Mouse (Mus musculus): ENCODE measurements at regions not wholly inside any gene's neighbourhood (a gene's known extent, or its start where the extent isn't known, plus 50 kb on each side); places are given as distances from the start of the nearest gene placed in this dataset.

DNA sequence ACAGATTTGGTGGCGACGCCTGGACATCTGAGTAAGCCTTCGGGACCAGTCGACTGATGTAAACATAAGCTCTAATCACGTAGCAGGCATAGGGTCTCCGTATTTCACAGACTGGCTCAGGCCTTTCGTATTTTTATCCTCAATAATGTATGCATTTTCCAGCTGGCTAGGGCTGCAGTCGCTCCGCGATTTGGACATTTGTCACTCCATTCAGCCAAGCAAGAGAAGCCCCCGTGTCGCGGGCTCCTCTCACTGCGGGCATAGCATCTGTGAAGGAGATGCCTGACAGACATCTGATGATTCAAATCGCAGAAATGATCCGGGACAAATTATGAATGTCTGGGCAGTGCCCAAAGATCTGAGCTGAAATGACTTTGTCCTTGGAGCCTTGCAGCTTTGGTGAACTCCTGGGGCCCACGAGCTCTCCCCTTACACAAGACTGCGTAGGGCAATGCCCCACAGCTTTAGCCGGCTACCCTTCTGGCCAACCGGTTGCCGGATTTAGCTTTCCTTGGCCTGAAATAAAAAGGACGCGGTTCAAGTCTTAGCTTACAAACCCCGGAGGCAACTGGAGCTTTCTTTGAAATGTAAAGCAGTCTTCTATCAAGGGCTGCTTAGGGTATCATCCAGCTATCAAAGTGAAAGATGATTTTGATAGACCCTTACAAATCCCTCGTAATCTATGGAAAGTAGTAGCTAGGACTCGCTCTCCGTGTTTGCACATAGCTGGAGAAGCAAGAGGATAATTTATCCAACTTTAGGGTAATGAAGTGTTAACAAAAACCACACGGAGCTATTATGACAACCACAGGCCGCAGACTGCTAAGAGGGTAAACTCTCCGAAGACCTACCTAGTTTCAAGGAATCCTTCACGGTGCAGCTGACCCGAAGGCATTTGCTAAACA is 270.6 kb downstream of the Etnk1 start:
- DNase-seq: no peak

DNA sequence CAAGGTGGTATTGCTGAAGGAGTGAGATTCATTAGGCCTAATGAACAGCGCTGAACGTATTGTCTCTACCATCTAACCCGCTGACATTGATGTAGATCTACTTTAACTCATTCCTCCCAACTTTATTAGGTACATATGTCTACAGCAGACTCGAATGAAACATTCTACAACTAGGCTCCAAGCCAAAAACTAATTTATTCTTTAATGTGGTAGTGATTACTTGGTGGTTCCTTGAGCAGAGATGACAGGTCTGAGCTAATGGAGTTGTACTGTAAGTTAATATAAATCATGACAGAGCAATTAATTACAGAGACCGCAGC is 271.2 kb downstream of the Etnk1 start:
- DNase-seq: no peak

DNA sequence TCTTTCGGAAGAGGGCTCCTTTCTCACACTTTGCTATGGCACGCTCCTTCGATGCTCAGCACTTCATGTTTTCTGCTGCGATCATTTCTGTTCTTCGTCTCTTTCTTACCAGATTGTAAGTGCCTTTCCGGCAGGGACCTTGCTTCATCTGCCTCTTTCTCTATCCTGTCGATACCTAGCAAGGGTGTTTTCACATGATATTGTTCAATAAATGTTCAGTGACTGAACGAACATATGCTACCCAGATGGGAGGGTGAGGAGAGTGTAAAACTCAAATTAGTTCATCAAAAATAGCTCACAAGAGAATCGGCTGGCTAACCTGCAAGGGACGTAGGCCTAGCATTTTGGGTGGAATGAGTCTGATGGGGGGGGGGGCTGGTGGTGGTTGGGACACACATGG is 272.5 kb downstream of the Etnk1 start:
- DNase-seq: no peak

DNA sequence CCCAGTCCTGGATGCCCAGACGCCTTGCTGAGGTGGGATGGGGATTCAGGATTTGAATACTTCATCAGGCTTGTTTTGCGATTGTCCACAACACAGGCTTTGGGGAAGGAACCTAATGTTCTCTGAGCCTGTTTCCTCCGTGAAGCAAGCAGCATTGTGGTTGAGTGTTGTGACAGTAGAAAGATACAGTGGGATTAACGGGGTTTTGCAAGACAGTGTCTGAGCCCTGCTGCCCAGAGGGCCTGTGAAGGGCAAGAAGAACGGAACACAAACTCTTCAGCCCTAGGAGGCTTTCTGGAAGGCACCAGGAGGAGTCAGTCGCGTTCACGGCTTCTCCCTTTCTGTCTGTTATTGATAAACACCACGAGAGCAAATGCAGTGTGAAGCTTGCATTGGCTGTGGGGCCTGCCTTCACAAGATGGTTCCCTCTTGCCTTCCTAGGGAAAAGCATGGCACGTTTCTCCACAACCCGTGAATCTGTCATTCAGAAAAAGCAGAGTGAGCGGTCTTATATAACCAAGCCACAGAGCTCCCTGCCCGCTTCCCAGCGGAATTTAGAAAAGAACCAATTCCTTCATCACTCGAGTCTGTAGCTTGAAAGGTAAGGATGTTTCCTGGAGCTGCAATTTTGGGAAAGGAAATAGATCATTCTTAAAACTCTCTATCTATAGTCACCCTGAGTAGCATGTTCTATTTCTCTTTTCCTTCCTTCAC is 273.4 kb downstream of the Etnk1 start:
- DNase-seq: no peak

DNA sequence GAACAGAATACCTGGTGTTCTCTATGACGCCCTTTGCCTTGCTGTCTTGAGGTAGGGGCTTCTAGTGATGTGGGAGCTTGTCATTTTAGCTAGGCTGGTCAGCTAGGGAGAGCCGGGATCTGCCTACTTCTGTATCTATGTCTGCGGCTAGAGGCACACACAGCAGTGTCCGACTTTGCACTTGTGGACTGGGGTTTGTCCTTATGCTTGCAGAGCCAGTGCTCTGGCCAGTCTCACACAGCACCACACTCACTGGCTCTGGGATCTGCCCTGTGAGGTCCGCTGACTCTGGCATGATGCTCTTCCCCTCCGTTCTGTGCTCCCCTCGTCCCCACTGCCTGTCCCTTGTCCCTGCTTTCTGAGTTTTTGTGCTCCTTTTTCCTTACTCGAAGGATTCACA is 275.3 kb downstream of the Etnk1 start:
- no peak for DNase-seq

DNA sequence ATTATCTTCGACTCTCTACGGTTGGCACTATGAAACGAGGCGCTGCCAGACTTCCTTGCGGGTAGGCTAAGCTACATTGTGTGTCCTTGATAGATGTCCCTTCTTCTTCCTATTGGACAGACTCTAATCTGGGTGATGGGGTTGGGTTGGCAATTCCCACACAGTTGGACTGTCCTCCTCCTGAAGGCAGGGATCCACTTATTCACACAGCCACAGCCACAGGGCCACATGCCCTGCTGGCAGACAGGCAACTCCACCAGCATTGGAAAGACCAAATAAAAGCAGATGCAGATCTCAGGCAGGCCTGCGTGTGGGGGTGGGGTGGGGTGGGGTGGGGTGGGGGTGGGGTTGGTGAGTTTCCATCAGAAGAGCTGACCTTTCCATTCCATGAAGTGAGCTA is 276.4 kb downstream of the Etnk1 start:
- no peak for DNase-seq

DNA sequence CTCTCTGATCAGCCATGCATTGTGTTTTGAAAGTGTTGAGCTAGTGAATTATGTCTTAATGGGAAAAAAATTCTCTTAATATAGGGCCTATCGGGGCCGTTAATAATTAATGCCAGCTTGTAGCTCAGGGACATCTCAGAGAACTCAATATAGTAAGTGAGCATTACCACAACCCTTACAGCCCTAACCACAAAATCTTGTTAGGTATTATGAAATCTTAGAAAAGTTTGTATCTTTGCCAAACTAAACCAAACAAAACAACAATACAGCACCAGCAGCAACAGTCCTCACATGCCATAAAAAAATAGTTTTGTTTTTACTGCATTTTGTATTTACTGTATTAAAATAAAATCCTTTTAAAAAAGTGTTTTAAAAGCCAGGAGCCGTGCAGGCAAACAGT is 277.8 kb downstream of the Etnk1 start:
- no peak for DNase-seq

DNA sequence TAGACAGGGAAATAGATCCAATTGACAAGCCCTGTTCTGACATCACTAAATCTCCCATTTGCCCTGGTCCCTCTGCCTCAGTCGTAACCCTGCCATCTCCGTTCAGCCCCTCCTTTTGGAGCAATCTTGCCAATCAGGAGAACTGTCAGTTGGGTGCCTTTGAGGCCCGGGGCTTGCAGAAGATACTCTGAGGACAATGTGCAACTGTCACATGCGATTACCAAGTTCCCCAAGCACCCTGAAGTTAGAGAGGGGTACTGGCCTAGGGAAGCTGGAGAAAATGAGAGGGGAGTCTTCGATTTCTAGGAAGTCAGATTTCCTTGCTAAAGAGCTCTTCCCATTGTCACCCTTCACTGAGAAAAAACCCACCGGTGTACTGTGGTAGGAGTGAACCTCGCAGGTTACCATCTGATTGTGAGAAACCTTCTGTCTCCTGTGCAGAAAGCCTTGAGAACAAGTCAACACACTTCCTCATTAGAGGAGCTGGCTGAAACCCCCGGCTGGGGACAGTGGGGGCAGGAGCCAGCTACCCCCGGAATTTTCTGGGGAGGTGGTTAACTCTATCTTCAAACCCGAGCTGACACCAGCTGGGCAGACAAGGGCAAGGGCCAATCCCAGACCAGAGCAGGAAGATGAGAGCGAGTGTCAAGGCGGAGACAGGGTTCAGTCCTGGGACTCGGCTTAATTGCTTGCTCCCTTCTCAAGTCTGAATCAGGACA is 279.0 kb downstream of the Etnk1 start:
- DNase-seq: no peak

DNA sequence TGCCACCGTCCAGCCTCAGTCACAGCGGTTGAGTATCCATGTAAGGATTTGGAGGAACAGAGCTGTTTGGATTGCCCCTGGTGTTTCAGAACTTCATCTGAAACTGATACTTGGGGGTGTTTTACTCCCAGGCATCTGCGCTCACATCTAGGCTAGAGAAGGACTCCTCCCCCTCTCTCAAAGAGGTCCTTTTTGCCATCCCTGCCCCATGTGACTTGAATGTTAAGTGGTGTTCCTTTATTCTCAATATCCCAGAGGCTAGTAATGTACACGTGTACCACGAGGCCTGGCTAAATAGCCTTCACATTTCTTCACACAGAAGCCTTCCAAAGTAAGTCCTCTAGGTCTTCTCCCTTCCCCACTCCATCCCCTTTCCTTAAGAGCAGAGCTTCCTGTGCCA is 280.0 kb downstream of the Etnk1 start:
- no peak for DNase-seq

DNA sequence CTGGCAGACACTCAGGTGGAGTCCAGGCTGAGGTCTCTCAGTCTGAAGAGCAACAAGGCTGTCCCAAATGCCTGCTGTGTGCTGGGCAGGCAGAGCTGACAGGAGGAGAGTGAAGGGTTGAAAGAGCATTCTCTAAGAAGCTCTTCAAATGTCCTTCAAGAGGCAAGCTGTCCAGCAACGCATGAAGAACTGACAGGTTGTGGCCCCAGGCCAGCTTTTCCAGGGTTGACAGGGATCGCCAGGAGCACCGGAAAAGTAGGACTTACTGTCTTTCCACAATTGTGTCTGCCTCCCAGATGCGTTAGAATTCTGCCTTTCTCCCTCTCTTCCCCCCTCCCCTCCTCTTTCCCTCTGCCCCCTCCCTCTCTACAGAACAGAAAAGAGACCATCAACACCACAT is 282.1 kb downstream of the Etnk1 start:
- no peak for DNase-seq

DNA sequence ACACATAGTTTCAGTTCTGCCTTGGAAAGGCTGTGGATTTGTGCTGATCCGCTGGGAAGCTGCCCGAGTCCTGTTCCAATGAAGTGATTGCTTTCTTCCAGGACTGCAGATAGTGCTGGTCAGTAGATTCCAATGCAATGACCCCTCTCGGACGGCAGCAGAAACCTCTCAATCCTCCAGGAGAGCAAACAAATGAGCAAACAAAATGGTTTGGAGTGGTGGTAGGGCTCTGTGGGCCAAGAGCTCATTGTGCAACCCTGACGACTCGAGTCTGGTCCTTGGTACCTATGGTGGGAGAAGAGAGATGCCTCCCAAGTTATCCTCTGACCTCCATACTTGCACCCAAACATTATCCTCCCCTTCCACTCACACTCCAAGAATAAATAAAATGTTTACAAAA is 284.8 kb downstream of the Etnk1 start:
- DNase-seq: no peak

DNA sequence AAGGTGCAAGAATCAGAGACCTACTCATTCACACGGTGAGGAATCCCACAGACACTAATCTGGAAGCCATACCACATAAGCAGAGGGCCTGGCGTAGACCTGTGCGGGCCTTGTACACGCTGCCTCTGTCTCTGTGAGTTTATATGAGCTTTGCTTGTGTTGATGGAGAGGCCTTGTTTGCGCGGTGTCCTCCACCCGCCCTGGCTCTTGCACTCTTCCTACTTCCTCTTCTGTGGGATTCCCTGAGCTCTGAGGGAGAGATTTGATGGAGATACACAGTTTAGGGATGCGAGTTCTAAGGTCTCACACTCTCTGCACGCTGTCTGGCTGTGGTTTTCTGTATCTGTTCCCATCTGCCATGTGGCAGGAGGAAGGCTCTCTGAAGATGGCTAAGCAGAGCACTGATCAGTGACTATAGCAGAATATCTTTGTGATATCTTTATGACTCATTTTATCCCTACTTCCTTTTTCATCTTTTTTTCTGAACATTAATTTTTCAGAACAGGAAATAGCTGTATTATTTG is 287.7 kb downstream of the Etnk1 start:
- DNase-seq: no peak

DNA sequence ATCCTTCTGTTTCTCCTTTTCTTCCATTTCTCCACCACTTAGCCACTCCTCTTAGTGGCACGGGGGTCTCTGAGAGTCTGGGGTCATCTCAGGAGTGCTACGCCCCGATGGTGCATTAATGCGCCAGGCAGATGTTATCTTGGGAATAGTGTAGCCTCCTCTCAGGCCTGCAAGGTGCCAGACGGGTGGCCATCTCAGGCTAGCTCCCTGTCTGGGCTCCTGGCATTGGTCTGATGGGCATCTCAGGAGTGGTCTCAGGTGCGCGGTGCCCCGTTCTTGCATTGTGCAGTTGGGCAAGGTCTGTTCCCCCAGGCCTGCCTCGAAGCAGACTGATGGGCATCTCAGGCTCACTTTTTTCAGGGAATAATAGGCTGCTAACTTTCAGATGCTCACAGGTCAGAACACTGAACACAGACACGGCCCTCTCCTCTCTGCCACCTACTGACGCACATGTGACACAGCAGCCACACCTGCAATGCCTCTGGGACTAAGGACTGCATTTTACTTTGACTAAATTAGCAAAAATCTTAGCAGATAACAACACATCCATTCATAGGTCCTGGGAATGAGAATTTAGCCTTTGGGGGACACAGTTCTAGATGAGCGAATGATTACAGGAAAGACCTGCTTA is 298.0 kb downstream of the Etnk1 start:
- no peak for DNase-seq

DNA sequence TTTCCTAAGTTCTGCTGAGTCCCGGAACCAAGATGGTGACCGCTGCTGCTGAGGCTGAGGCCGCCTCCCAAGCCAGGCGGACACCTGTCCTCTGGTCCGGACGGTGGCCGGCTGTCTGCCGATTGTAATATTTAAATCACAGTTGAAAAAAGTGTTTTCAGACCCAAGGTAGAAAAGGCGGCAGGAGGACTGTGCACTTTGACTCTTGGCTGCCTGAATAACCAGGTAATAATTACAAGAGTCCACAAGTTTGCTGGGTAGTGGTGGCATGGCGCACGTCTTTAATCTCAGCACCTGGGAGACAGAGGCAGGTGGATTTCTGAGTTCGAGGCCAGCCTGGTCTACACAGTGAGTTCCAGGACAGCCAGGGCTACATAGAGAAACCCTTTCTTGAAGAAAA is 305.7 kb downstream of the Etnk1 start:
- DNase-seq: peak; percentile 23

DNA sequence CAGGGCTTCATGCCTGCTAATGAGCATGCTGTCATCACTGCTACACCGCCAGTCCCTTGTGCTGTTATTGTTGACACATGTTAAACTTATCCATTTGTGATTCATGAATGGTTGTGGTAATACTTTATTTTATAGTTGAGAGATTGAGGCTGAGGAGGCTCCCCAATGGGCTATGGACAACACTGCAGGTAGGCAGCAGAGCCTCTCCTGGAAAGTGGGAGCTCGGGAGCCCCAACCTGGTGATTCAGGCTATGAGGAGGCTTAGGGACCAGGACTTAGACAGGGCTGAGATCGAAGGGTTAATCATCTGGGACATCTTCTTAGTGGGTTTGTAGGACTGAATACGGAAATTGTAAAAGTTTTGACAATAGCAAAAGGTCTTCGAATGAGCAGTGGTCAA is 307.4 kb downstream of the Etnk1 start:
- no peak for DNase-seq

DNA sequence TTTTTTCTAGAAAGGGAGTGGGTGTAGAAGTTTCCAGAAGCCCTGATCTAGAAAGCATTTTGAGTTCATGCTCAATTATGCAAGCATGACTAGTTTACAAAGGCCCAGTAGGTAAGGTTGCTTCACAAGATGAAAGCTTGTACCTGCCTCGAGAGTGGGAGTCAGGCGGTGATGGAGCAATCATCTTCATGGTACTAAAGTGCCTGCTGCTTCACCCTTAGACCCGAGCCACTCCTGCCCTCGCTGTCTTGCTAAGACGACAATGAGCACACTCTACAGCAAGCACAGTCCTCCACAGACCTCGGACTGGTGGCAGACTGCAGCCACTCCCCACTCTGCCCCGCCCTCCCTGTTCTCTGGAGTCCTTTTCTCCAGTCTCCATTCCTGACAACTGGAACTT is 308.3 kb downstream of the Etnk1 start:
- no peak for DNase-seq

DNA sequence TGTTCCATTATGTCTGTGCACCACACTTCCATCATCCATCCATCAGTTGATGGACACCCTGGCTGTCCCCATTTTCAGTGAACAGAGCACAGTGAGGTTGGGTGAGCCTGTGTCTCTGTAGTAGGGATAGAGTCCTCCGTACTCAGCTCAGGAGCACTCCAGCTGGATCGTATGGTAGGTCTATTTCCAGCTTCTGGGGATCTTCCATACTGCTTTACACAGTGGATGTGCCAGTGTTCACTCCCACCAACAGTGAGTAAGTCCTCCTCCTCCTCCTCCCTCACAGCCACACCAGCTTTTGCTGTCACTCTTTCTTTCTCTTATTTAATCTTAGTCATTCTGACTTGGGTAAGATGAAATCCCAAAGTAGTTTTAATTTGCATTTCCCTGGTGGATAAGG is 310.4 kb downstream of the Etnk1 start:
- DNase-seq: no peak

DNA sequence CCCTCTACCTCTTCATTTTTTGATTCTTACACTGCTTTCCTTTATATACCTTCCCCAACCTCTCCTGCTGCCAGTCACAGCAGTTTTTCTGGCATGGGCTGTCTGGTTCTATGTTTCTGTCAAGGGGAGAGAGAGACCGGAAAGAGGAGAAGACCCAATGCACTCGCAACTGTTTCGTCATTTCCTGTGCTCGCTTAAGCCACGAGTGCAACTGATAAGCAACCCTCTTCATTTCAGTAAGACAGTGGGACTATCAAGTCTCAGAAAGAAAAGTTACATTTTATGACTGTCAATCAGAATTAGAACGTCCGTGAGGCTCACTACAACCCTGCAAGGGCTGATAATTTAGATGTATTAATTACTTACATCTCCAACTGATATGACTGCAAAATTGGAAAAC is 312.2 kb downstream of the Etnk1 start:
- no peak for DNase-seq

DNA sequence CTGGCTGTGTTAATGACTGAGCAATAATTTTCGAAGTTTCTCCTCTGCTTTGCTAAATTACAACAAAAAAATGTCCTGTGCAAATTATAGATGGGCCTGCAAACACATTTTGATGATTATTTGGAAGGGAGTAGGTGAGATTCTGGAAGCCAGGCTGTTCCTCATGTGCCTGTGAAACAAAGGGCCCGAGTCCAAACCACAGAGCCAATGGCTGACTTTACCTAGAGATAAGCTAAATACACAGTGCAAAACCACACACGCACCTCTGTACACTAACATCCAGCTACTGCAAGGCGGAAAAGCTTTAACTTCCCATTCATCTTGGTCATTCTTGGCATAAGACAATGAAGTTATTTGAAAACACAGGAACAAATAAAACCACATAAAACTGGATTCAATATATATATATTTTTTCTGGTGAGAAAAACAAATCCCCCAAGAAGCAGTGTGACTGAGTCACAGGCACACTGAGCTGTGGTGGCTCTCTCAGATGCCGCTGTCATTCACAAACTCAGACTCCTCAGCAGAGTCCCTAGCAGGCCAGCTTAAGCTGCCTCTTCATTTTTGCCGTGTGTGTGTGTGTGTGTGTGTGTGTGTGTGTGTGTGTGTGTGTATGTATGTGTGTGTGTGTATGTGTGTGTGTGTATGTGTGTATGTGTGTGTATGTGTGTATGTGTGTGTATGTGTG is 312.8 kb downstream of the Etnk1 start:
- DNase-seq: no peak

DNA sequence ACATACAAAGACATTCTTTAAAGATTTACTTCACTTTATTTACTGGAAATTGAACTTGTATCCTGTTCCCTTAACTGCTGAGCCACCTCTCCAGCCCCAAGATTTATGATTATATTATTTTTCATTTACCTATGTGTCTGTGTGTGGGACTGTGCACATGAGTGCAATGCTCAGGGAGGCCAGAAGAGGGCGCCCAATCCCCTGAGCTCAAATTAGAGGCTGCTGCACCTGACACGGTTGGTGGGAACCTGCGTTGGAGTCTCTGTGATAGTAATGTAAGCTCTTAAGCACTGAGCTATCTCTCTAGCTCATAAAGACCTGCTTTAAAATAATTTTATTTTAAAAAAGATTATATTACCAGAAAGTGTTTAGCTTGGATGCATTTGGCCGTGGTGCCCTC is 315.3 kb downstream of the Etnk1 start:
- DNase-seq: no peak

DNA sequence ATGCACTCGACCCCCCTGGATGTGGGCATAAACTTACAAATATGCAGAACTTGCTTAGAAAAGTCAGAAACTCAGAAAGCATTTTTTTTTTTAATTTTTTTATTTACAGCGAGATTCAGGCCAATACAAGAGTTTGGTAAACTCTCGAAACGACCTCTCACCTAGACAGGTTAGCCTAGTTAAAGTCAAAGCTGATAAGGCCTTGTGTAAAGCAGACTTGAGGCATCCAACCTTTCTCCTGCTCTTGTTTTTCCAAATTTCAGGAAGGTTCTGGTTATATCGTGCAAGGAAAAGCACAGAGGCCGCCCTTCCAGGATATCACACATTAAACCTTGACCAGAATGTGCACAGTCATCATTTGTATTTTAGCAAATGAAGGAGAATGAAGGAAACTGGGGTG is 315.8 kb downstream of the Etnk1 start:
- DNase-seq: no peak

DNA sequence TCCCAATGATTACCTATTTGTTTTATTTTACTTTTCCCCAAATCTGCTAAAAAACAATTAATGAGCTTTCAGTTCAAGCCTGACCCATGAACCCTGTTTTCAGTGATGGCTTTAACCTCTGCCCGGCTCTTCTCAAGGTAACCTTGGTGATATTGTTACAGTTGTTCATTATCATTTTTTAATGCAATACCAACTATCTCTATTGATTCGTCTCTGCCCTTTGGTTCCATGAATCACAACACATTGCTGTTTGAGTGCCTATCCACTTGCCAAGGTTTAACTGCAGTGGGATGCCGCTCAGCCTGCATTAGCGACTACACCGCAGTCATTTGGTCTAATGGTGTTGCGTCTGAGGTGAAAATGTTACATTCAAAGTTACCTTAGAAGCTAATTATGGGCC is 317.9 kb downstream of the Etnk1 start:
- DNase-seq: no peak

DNA sequence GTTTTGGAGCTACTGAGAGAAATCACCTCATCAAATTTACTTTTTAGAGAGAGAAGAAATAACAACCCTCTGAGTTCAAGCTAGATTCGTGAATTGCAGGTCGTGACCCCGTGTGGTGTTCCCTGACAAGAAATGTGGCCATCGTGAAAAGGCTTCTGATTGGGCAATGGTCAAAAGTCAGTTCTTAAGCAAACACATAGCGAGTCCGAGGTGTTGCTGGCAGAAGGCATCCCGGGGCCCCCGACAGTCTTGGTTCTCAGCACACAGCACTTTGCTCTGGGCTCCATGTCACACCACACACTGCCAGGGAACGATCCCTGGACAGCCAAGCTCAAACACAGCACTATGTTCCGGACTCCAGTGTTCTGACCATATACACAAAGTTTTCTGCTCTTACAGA is 320.0 kb downstream of the Etnk1 start:
- DNase-seq: no peak

All from kidney, adult 11 months (tissue).